Mouse (Mus musculus) ES-E14 (cell line): ENCODE results near the gene Fbxl8. TPM values are rescaled to one million over a fixed set of nuclear protein-coding genes. Genes with fewer than 3 reads are reported as not detected.

ENCODE experiments used
- DNase-seq: peaks from one replicate; pipeline ENCODE4 v3.0.0-alpha.2; 2013; ENCODE audit warnings: low read depth, low spot score
- H3K27ac ChIP-seq: 2 replicates; pipeline ENCODE4 v1.5.1; 2012; ENCODE audit warnings: low read depth, mild to moderate bottlenecking, low read length, moderate library complexity, mixed read lengths; ENCODE audit not compliant: poor library complexity, insufficient read depth, severe bottlenecking
- H3K36me3 ChIP-seq: 2 replicates; pipeline ENCODE4 v1.6.1; 2012; ENCODE audit warnings: mild to moderate bottlenecking, low read length, moderate library complexity, mixed read lengths; ENCODE audit not compliant: control insufficient read depth, poor library complexity, insufficient read depth, severe bottlenecking
- H3K4me1 ChIP-seq, 2 experiments: fragments of 150-350 bp in 1 of 2; sonication (generic) in 1 of 2; 2 replicates each; pipeline ENCODE4 v1.6.1; 2012; ENCODE audit warnings: low read length in 2 of 2, mild to moderate bottlenecking in 1 of 2, mixed read lengths in 1 of 2; ENCODE audit not compliant: control insufficient read depth in 2 of 2, insufficient read depth in 2 of 2, poor library complexity in 1 of 2
- H3K4me3 ChIP-seq, 2 experiments: fragments of 150-350 bp in 1 of 2; sonication (generic) in 1 of 2; 2 replicates each; pipeline ENCODE4 v1.5.1; 2012; ENCODE audit warnings: low read length in 2 of 2, low read depth in 1 of 2, mild to moderate bottlenecking in 1 of 2, mixed read lengths in 1 of 2; ENCODE audit not compliant: insufficient read depth in 1 of 2, poor library complexity in 1 of 2, severe bottlenecking in 1 of 2
- H3K9ac ChIP-seq: 2 replicates; pipeline ENCODE4 v1.6.1; 2012; ENCODE audit warnings: low read depth, mild to moderate bottlenecking, low read length, mixed read lengths; ENCODE audit not compliant: poor library complexity, insufficient read depth, severe bottlenecking
- H3K9me3 ChIP-seq: fragments of 150-350 bp; sonication (generic); 2 replicates; pipeline ENCODE4 v1.6.1; 2012; ENCODE audit warnings: low read depth, mild to moderate bottlenecking, low read length; ENCODE audit not compliant: control insufficient read depth, insufficient read depth
- CHD2 ChIP-seq: IDR thresholded peaks from 2 replicates; pipeline ENCODE4 v1.6.1; 2014; ENCODE audit warnings: mild to moderate bottlenecking, low read depth, low read length, inconsistent platforms
- HCFC1 ChIP-seq: IDR thresholded peaks from 2 replicates; pipeline ENCODE4 v1.6.1; 2012; ENCODE audit warnings: low read length, inconsistent platforms, borderline replicate concordance; ENCODE audit not compliant: insufficient read depth
- MAFK ChIP-seq: IDR thresholded peaks from 2 replicates; pipeline ENCODE4 v1.6.1; 2014; ENCODE audit warnings: mild to moderate bottlenecking, low read depth, low read length, inconsistent platforms; ENCODE audit not compliant: insufficient read depth
- ZC3H11A ChIP-seq: IDR thresholded peaks from 2 replicates; pipeline ENCODE4 v1.6.1; 2012; ENCODE audit warnings: low read depth, mild to moderate bottlenecking, inconsistent platforms, low read length, borderline replicate concordance
- ZNF384 ChIP-seq: IDR thresholded peaks from 2 replicates; pipeline ENCODE4 v1.6.1; 2012; ENCODE audit warnings: low read depth, low read length, inconsistent platforms
- in situ Hi-C, 2 experiments: fragments of 600-800 bp; cut with MboI; formaldehyde crosslinking; loops; one replicate each; pipeline ENCODE4 v1.15.1; 2025; ENCODE audit warnings: low sequenced_read_pairs in 2 of 2, inconsistent platforms in 1 of 2; ENCODE audit not compliant: unreplicated experiment in 2 of 2
- total RNA-seq: library from RNA; depleted of rRNA; stranded (reverse); fragments of 300-350 nt; gene quantifications from 2 replicates; pipeline ENCODE4 v1.2.3, GENCODE M21; 2012

The Fbxl8 gene
- total RNA-seq, 1 experiment = 2.3 TPM

GRCm38 (mm10) chr8:105233126-105233935 lies 31.1 kb upstream of the Fbxl8 start:
- Histone ChIP-seq H3K27ac (peak overlapping the region; percentile 64; the same call in 1 of the 2 replicates), H3K4me1 (peaks cover 17 to 23% of the 10 kb centered on the region in 2 experiments), H3K9ac (no peak overlapping the region; the same call in 1 of the 2 replicates), H3K4me3 (no peak overlapping the region), H3K36me3 (peaks cover 10% of the 10 kb centered on the region), H3K9me3 (no peaks in the 10 kb centered on the region)
- no peak for DNase-seq
- 0 out of 2 replicates have a peak, but pooled peaks have one; percentile 20 for TF ChIP-seq MAFK
- TF ChIP-seq CHD2 = peak; percentile 63; the same call in 1 of the 2 replicates
- no peak for TF ChIP-seq ZC3H11A
- TF ChIP-seq HCFC1 = no peak
- TF ChIP-seq ZNF384 = 0 out of 2 replicates have a peak, but pooled peaks have one; percentile 76
- in situ Hi-C loops = no loop called here

GRCm38 (mm10) chr8:105235206-105235605 lies 29.2 kb upstream of the Fbxl8 start:
- in situ Hi-C loops = no loop called here
- TF ChIP-seq MAFK (no peak), HCFC1 (no peak), ZNF384 (no peak), ZC3H11A (no peak), CHD2 (no peak)
- no peak for DNase-seq
- H3K4me3 ChIP-seq = no peak overlapping the region
- H3K9me3 ChIP-seq = no peaks in the 10 kb centered on the region
- H3K36me3 ChIP-seq = peaks cover 25% of the 10 kb centered on the region
- H3K27ac ChIP-seq = no peak overlapping the region
- peaks cover 12 to 22% of the 10 kb centered on the region in 2 experiments for H3K4me1 ChIP-seq
- H3K9ac ChIP-seq = no peak overlapping the region

GRCm38 (mm10) chr8:105237442-105238142 lies 26.9 kb upstream of the Fbxl8 start:
- Histone ChIP-seq H3K36me3 (peaks cover 36% of the 10 kb centered on the region), H3K9ac (no peak overlapping the region), H3K4me1 (peaks cover 7% of the 10 kb centered on the region in 2 experiments), H3K27ac (no peak overlapping the region), H3K4me3 (no peak overlapping the region), H3K9me3 (no peaks in the 10 kb centered on the region)
- 0 out of 2 replicates have a peak, but pooled peaks have one; percentile 20 for TF ChIP-seq ZNF384
- no peak for TF ChIP-seq MAFK
- in situ Hi-C loops = no loop called here
- DNase-seq = no peak

- Histone ChIP-seq H3K4me1 (peaks cover 0 to 3% of the 10 kb centered on the region in 2 experiments; a peak in 2 of 4 replicates), H3K36me3 (peaks cover 39% of the 10 kb centered on the region), H3K9ac (no peak overlapping the region), H3K4me3 (no peak overlapping the region), H3K27ac (no peak overlapping the region), H3K9me3 (no peaks in the 10 kb centered on the region)
- DNase-seq = no peak
- TF ChIP-seq HCFC1 = no peak
- TF ChIP-seq ZC3H11A = no peak
- TF ChIP-seq ZNF384 = no peak
- no peak for TF ChIP-seq MAFK
- TF ChIP-seq CHD2 = no peak
- in situ Hi-C loops = no loop called here
Observed at GRCm38 (mm10) chr8:105241016-105241415, 23.4 kb upstream of the Fbxl8 start.
